Mouse (Mus musculus): ENCODE measurements around the gene Cyp2d11. TPM values are rescaled to one million over a fixed set of nuclear protein-coding genes. Genes with fewer than 3 reads are reported as not detected.

Cyp2d11 gene
- polyA plus RNA-seq, 1 experiment: not detected

DNA sequence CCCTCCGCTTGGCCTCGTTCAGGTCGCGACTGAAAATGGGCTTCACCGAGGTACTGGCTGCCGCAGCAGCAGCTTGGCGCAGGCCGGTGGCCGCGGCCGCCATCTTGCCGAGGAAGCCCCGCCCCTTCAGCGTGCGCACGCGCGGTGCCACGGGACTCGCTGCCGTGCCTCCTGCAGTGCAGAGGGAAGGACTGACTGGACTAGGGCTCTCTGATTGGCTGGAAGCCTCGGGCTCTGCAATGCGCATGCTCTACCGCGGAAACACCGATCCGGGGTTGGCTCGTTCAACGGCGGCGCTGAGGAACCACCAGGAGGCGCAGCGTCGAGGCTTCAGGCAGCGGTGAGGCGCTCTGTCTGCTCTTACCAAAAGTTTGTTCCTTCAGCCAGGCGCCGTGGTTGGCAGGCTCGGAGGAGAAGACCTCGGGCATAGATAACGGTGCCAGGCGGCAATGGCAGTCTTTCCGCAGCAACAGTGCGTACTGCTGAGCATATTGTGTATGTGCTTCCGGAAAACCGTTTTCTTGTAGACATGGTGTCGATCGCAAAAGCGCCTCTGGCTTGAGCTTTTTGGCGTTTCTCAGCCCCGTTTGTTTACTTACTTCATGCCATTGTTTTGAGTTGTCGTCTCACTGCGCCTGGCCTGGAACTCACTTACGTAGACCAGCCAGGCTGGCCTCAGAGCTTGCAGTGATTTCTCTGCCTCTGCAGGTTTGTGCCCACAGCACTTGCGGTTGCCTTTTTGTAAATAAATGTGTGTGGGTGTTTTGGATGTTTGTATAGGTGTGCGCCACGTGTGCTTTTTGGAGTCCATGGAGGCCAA lies 39.5 kb downstream of the Cyp2d11 start, which contains the start of gene Ndufa6:
Ndufa6 (minus strand) TSS at position 197 of the 820 bp plus-strand sequence.
- H3K27me3 ChIP-seq (ENCODE audit: control insufficient read depth, insufficient read depth, low read length): no peaks in the 10 kb centered on the region
- TF ChIP-seq CTCF (IDR thresholded peaks at IDR 0.05; ENCODE audit: borderline replicate concordance, control insufficient read depth, extremely low read depth, insufficient read depth, low read length, poor library complexity) (peak; percentile 92), POLR2A (IDR thresholded peaks at IDR 0.05; ENCODE audit: control insufficient read depth, extremely low read depth, insufficient read depth, low read length, poor library complexity) (peak; percentile 98)
- WGBS: 2% methylated on average over 57 of the region's 57 CpGs

DNA sequence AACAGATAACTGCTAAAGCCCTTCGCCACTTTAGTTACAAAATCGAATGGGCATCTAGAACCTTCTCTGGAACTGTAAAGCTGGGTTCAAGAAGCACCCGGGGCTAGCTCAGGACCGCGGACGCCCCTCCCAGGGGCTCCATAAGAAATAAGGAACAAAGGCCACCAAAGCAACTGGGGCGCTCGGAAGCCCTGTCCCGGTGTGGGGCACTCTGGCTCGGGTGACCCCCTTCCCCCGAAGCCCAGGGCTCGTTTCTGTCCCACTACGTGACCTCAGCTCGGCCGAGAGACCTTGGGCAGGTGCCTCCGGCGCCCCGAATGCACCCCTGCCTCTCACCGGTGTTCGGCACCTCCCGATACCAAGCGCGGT lies 40.1 kb downstream of the Cyp2d11 start:
- Histone ChIP-seq H3K4me1 (replicated peaks; ENCODE audit: control insufficient read depth, insufficient read depth, low read length) (peaks cover 11% of the 10 kb centered on the region), H3K36me3 (ENCODE audit: control insufficient read depth, insufficient read depth, low read length) (peaks cover 11% of the 10 kb centered on the region), H3K27me3 (ENCODE audit: control insufficient read depth, insufficient read depth, low read length) (no peaks in the 10 kb centered on the region), H3K4me3 (ENCODE audit: control insufficient read depth, insufficient read depth, low read length) (peak overlapping the region; percentile 55), H3K27ac (ENCODE audit: control insufficient read depth, insufficient read depth, low read length) (no peak overlapping the region)
- under 1% methylated on average over 23 of the region's 23 CpGs for WGBS
- TF ChIP-seq CTCF (IDR thresholded peaks at IDR 0.05; ENCODE audit: borderline replicate concordance, control insufficient read depth, extremely low read depth, insufficient read depth, low read length, poor library complexity) (no peak), POLR2A (IDR thresholded peaks at IDR 0.05; ENCODE audit: control insufficient read depth, extremely low read depth, insufficient read depth, low read length, poor library complexity) (no peak)
- DNase-seq: no peak

More for the DNA sequence above, 39.5 kb downstream of the Cyp2d11 start, which contains the start of gene Ndufa6:
- Histone ChIP-seq H3K36me3 (ENCODE audit: control insufficient read depth, insufficient read depth, low read length) (peaks cover 6% of the 10 kb centered on the region), H3K4me1 (replicated peaks; ENCODE audit: control insufficient read depth, insufficient read depth, low read length) (peaks cover 11% of the 10 kb centered on the region), H3K27ac (ENCODE audit: control insufficient read depth, insufficient read depth, low read length) (peak within 1 kb of the TSS; percentile 84), H3K4me3 (ENCODE audit: control insufficient read depth, insufficient read depth, low read length) (peak within 1 kb of the TSS; percentile 55)
- DNase-seq: peak; percentile 96

DNA sequence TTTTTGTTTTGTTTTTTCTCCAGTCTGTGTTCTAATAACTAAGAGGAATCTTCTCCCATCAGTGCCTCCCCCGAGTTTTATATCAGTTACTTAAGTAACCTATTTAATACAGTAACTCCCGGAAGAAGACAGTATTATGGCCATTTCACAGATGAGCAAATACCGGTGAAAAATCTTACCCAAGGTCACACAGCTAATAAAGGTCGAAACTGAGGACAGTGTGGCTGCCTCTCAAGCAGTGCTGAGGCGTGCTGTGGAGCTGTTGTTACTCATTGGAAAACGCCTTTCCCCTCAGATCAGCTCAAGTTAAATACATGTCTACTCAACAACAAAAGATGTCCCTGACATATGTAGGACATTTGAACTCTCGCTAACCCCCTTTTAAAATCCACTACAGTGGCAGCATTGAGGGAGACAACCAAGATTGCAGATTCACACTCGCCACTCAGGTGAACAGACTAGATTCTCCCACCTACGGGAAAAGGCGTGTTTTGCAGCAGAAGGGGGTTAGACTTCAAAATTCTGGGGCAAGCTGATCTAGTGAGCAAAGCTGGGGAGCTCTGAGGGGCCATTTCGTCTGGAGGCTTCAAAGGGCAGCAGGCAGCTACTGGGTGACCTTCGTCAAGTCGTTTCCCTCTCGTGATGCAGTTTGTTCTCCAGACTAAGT lies 40.6 kb downstream of the Cyp2d11 start:
- Histone ChIP-seq H3K4me1 (replicated peaks; ENCODE audit: control insufficient read depth, insufficient read depth, low read length) (peaks cover 9% of the 10 kb centered on the region), H3K36me3 (ENCODE audit: control insufficient read depth, insufficient read depth, low read length) (peaks cover 16% of the 10 kb centered on the region), H3K27ac (ENCODE audit: control insufficient read depth, insufficient read depth, low read length) (no peak overlapping the region), H3K4me3 (ENCODE audit: control insufficient read depth, insufficient read depth, low read length) (peak overlapping the region; percentile 55), H3K27me3 (ENCODE audit: control insufficient read depth, insufficient read depth, low read length) (no peaks in the 10 kb centered on the region)
- TF ChIP-seq POLR2A (IDR thresholded peaks at IDR 0.05; ENCODE audit: control insufficient read depth, extremely low read depth, insufficient read depth, low read length, poor library complexity) (no peak), CTCF (IDR thresholded peaks at IDR 0.05; ENCODE audit: borderline replicate concordance, control insufficient read depth, extremely low read depth, insufficient read depth, low read length, poor library complexity) (no peak)
- peak; percentile 24 for DNase-seq
- 23% methylated on average over 14 of the region's 14 CpGs for WGBS

DNA sequence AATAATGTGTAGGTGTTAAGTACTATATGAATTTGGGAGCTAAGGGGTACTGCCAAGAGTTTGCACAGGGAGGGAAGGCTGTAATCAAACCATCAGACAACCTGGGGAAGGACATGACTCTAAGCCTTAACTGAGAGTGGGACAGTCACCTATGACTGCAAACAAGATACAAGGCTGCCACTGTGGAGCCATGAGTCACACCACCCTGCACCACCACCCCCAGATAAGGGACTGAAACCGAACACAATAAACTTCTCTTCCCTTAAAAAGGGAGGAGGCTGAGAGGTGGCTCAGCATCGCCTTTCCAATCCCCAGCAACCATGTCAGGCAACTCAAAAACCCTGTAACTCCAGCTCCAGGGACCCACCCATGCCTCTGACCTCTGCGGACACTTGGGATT lies 42.3 kb downstream of the Cyp2d11 start:
- H3K27ac ChIP-seq (ENCODE audit: control insufficient read depth, insufficient read depth, low read length): no peak overlapping the region
- peaks cover 19% of the 10 kb centered on the region for H3K36me3 ChIP-seq (ENCODE audit: control insufficient read depth, insufficient read depth, low read length)
- 88% methylated on average over 3 of the region's 3 CpGs for WGBS
- DNase-seq: no peak
- no peak overlapping the region for H3K4me3 ChIP-seq (ENCODE audit: control insufficient read depth, insufficient read depth, low read length)
- no peaks in the 10 kb centered on the region for H3K27me3 ChIP-seq (ENCODE audit: control insufficient read depth, insufficient read depth, low read length)
- peaks cover 22% of the 10 kb centered on the region for H3K4me1 ChIP-seq (replicated peaks; ENCODE audit: control insufficient read depth, insufficient read depth, low read length)
- TF ChIP-seq POLR2A (IDR thresholded peaks at IDR 0.05; ENCODE audit: control insufficient read depth, extremely low read depth, insufficient read depth, low read length, poor library complexity): no peak
- no peak for TF ChIP-seq CTCF (IDR thresholded peaks at IDR 0.05; ENCODE audit: borderline replicate concordance, control insufficient read depth, extremely low read depth, insufficient read depth, low read length, poor library complexity)

DNA sequence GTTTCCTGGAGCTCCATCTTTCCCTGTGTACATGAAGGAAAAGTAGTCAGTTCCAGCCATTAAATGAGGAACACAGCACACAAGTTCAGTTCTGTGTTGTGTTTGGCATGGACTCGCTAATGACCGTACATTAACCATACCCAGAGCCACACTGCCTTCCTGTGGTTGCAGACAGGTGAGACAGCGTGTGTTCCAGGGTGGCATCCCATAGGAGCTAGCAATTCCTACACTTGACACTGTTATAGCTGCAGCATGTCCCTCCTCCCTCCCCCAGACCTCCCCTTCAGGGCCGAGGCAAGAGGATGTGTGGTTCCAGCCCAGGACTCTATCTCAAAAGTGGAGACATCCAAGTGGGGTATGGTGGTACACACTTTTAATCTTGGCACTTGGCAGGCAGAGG lies 43.5 kb downstream of the Cyp2d11 start:
- H3K27ac ChIP-seq (ENCODE audit: control insufficient read depth, insufficient read depth, low read length): no peak overlapping the region
- peaks cover 22% of the 10 kb centered on the region for H3K4me1 ChIP-seq (replicated peaks; ENCODE audit: control insufficient read depth, insufficient read depth, low read length)
- H3K27me3 ChIP-seq (ENCODE audit: control insufficient read depth, insufficient read depth, low read length): no peaks in the 10 kb centered on the region
- DNase-seq: no peak
- TF ChIP-seq CTCF (IDR thresholded peaks at IDR 0.05; ENCODE audit: borderline replicate concordance, control insufficient read depth, extremely low read depth, insufficient read depth, low read length, poor library complexity) (no peak), POLR2A (IDR thresholded peaks at IDR 0.05; ENCODE audit: control insufficient read depth, extremely low read depth, insufficient read depth, low read length, poor library complexity) (no peak)
- no peak overlapping the region for H3K4me3 ChIP-seq (ENCODE audit: control insufficient read depth, insufficient read depth, low read length)
- H3K36me3 ChIP-seq (ENCODE audit: control insufficient read depth, insufficient read depth, low read length): peaks cover 19% of the 10 kb centered on the region
- 97% methylated on average over 4 of the region's 4 CpGs for WGBS

DNA sequence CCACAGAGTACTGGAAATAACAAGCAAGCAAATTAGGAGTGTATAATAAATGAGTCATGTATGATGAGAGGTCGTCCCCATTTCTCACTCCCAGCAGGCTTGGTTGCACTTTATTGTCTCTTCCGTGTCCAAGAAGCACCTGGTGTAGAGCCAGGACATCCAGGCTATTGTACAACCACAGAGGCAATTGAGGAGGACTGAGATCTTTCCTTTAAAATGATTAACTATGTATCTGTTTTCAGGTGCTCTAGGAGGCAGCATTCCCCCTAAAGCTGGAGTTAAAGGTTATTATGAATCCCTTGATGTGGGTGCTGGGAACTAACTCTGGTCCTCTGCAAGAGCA lies 44.9 kb downstream of the Cyp2d11 start:
- Histone ChIP-seq H3K36me3 (ENCODE audit: control insufficient read depth, insufficient read depth, low read length) (peaks cover 19% of the 10 kb centered on the region), H3K27ac (ENCODE audit: control insufficient read depth, insufficient read depth, low read length) (no peak overlapping the region), H3K4me3 (ENCODE audit: control insufficient read depth, insufficient read depth, low read length) (no peak overlapping the region), H3K4me1 (replicated peaks; ENCODE audit: control insufficient read depth, insufficient read depth, low read length) (peaks cover 18% of the 10 kb centered on the region), H3K27me3 (ENCODE audit: control insufficient read depth, insufficient read depth, low read length) (no peaks in the 10 kb centered on the region)
- 98% methylated on average over 2 of the region's 2 CpGs for WGBS
- DNase-seq: no peak
- TF ChIP-seq CTCF (IDR thresholded peaks at IDR 0.05; ENCODE audit: borderline replicate concordance, control insufficient read depth, extremely low read depth, insufficient read depth, low read length, poor library complexity): no peak
- no peak for TF ChIP-seq POLR2A (IDR thresholded peaks at IDR 0.05; ENCODE audit: control insufficient read depth, extremely low read depth, insufficient read depth, low read length, poor library complexity)

Measured in thymus, adult 2 months (tissue).